Mouse (Mus musculus) liver, embryonic 14.5 days (tissue): ENCODE measurements at regions not wholly inside any gene's neighbourhood (a gene's known extent, or its start where the extent isn't known, plus 50 kb on each side); places are given as distances from the start of the nearest gene placed in this dataset.

Experiments
- CTCF ChIP-seq: IDR thresholded peaks from 2 replicates; pipeline ENCODE4 v1.5.1; 2016; ENCODE audit warnings: antibody characterized with exemption, low read depth, control low read depth
- EP300 ChIP-seq: IDR thresholded peaks from 2 replicates; pipeline ENCODE4 v1.6.1; 2016; ENCODE audit warnings: antibody characterized with exemption, low read depth

DNA sequence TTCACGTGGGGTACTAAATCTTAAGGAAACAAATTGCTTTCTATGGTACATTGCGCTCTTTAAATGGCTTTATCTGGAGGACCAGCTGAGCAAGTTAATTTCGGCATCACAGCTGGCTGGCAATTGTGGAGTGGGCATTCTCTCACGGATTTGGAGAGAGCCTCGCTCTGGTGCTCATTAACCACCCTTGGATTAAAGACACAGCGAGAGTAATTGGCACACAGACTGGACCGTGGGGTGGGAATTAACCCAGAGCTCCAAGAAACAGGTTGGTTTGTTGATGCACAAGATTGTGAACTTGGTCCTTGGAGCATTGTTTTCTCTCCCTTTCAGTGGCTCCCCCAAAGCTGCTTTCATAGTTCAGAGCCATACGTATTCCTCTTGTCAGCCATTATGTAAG is 156.3 kb upstream of the Chd6 start:
- TF ChIP-seq CTCF (no peak), EP300 (no peak)
